Mouse (Mus musculus) spleen, postnatal 10 days (tissue): ENCODE data around the gene Lgalsl.
A peak's percentile ranks its signal among the peaks of the same experiment; 100 is the strongest.

Source experiments
- DNase-seq, 2 experiments: peaks; one replicate each; pipeline ENCODE4 v3.0.0; 2021 to 2022; ENCODE audit warnings: low spot score in 2 of 2

Gene Lgalsl

DNA sequence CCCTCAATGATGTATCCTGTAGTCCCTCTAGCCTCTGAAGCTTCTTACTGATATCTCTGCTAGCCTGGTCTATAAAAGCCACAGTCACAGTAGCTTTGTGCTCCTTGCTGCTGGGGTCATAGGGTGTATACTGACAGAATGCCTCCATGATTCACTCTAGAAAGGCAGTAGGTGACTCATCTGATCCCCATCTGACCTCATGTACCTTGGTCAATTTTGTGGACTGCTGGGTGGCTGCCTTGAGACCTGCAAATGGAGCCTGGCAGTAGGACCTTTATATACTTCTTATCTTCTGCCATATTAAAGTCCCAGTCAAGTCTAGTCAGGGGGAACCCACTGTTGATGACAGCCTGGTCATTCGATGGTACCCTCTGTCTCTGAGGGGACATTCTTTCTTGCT lies 47.4 kb downstream of the Lgalsl start:
- no peak for DNase-seq

DNA sequence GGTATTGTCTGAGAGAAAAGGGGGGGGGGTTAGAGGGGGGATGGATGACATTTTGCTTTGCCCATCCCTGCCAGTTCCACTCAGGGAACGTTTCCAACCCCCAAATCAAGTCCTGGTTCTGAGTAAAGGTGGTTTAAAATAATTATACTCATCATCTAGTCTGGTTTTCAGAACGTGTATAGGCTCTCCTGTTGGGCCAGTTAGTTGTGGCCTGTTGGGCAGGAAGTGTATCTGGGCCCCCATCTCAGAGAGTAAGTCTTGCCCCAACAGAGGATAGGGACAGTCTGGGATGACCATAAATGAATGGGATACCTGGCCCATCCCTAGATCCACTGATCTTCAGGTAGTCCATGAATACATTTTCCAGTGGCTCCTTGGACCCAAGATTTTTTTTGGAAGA lies 48.2 kb downstream of the Lgalsl start:
- no peak for DNase-seq

GRCm38 (mm10) chr11:20780312-20780711 lies 50.5 kb downstream of the Lgalsl start:
- DNase-seq: no peak

- peak in 1 of 2 experiments; percentile 30 for DNase-seq
Observed at GRCm38 (mm10) chr11:20778861-20779563, 51.8 kb downstream of the Lgalsl start.

GRCm38 (mm10) chr11:20778298-20778697 lies 52.6 kb downstream of the Lgalsl start:
- DNase-seq: no peak

DNA sequence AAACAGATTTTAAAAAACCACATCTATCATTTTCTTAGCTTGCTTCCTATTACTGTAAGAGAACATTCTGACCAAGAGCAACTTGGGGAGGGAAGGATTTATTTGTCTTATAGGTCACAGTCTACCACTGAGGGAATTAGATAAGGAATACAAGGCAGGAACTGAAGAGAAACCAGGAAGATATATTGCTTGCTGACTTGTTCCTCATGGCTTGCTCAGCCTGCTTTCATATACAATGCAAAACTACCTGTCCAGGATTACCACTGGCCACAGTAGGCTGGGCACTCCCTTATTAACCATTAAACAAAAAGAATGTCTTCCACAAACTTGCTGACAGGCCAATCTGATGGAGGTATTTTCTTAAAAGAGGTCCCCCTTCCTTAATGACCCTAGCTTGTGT lies 54.2 kb downstream of the Lgalsl start:
- no peak for DNase-seq
